Mouse (Mus musculus) intestine, embryonic 16.5 days (tissue): ENCODE measurements around the gene Uck1. TPM values are rescaled to one million over a fixed set of nuclear protein-coding genes. Genes with fewer than 3 reads are reported as not detected.

Source experiments
- ATAC-seq: fragments of 200-750 bp; cut with Nextera tagmentation; 2 replicates; pipeline ENCODE4 v1.8.0; 2017; ENCODE audit warnings: moderate TSS enrichment, moderate library complexity
- H3K27ac ChIP-seq: fragments of 300-500 bp; sonication (generic); 2 replicates; pipeline ENCODE4 v1.5.1; 2014; ENCODE audit warnings: mild to moderate bottlenecking, low read length
- H3K27me3 ChIP-seq: fragments of 300-500 bp; sonication (generic); replicated peaks from 2 replicates; pipeline ENCODE4 v1.6.1; 2014; ENCODE audit warnings: low read length, control low read depth, mixed read lengths; ENCODE audit not compliant: control insufficient read depth, insufficient read depth
- H3K36me3 ChIP-seq: fragments of 300-500 bp; sonication (generic); 2 replicates; pipeline ENCODE4 v1.6.1; 2014; ENCODE audit warnings: low read length, control low read depth; ENCODE audit not compliant: control insufficient read depth, insufficient read depth
- H3K4me1 ChIP-seq: fragments of 300-500 bp; sonication (generic); 2 replicates; pipeline ENCODE4 v1.6.1; 2014; ENCODE audit warnings: low read length, control low read depth, mixed read lengths; ENCODE audit not compliant: control insufficient read depth, insufficient read depth
- H3K4me2 ChIP-seq: fragments of 300-500 bp; sonication (generic); 2 replicates; pipeline ENCODE4 v1.6.1; 2014; ENCODE audit warnings: low read depth, low read length, control low read depth
- H3K4me3 ChIP-seq: fragments of 300-500 bp; sonication (generic); 2 replicates; pipeline ENCODE4 v1.5.1; 2014; ENCODE audit warnings: mild to moderate bottlenecking, low read length
- H3K9ac ChIP-seq: fragments of 300-500 bp; sonication (generic); 2 replicates; pipeline ENCODE4 v1.6.1; 2014; ENCODE audit warnings: low read depth, low read length
- H3K9me3 ChIP-seq: fragments of 300-500 bp; sonication (generic); 2 replicates; pipeline ENCODE4 v1.6.1; 2016; ENCODE audit warnings: low read length, control low read depth; ENCODE audit not compliant: control insufficient read depth
- WGBS: fragments of 180-500 bp; shearing (Covaris S2); extraction: QIAGEN DNeasy Blood & Tissue Kit; methylation state at CpG from one replicate; pipeline ENCODE4 v1.1.7; 2014; 5-methylcytosine and 5-hydroxymethylcytosine counted together
- polyA plus RNA-seq: library from polyadenylated mRNA; unstranded; fragments of >200 nt; fragmentation: Nextera tagmentation; extraction: Ambion mirVana; gene quantifications from 2 replicates; pipeline ENCODE4 v1.2.1, GENCODE M21; 2015

Gene Uck1
- polyA plus RNA-seq, 1 experiment from 2014 or later: 74.4 TPM

GRCm38 (mm10) chr2:32282727-32283126 is 22.8 kb upstream of the Uck1 start:
- Histone ChIP-seq H3K9me3 (no peaks in the 10 kb centered on the region), H3K4me3 (no peak overlapping the region), H3K9ac (no peak overlapping the region), H3K4me2 (no peak overlapping the region), H3K4me1 (peaks cover 7% of the 10 kb centered on the region), H3K27ac (no peak overlapping the region), H3K36me3 (peaks cover 13% of the 10 kb centered on the region), H3K27me3 (no peaks in the 10 kb centered on the region)
- 93% methylated on average over 1 of the region's 1 CpGs for WGBS
- ATAC-seq: peak; percentile 44; the same call in 1 of the 2 replicates

- WGBS: 92% methylated on average over 2 of the region's 2 CpGs
Measured at GRCm38 (mm10) chr2:32282289-32282688, 22.3 kb upstream of the Uck1 start.

GRCm38 (mm10) chr2:32275823-32276222 is 15.9 kb upstream of the Uck1 start:
- no peaks in the 10 kb centered on the region for H3K4me1 ChIP-seq
- no peaks in the 10 kb centered on the region for H3K27me3 ChIP-seq
- H3K9ac ChIP-seq: no peak overlapping the region
- ATAC-seq: no peak
- H3K9me3 ChIP-seq: no peaks in the 10 kb centered on the region
- 65% methylated on average over 3 of the region's 3 CpGs for WGBS
- peaks cover 10% of the 10 kb centered on the region; the same call in 1 of the 2 replicates for H3K36me3 ChIP-seq
- no peak overlapping the region for H3K4me3 ChIP-seq
- no peak overlapping the region for H3K4me2 ChIP-seq
- no peak overlapping the region for H3K27ac ChIP-seq

More at GRCm38 (mm10) chr2:32282289-32282688, 22.3 kb upstream of the Uck1 start:
- Histone ChIP-seq H3K27ac (no peak overlapping the region), H3K4me1 (peaks cover 7% of the 10 kb centered on the region), H3K27me3 (no peaks in the 10 kb centered on the region), H3K9ac (no peak overlapping the region), H3K9me3 (no peaks in the 10 kb centered on the region), H3K4me3 (no peak overlapping the region), H3K36me3 (peaks cover 13% of the 10 kb centered on the region), H3K4me2 (no peak overlapping the region)
- ATAC-seq: no peak

- Histone ChIP-seq H3K36me3 (peaks cover 14% of the 10 kb centered on the region; the same call in 1 of the 2 replicates), H3K4me2 (no peak overlapping the region), H3K27ac (no peak overlapping the region), H3K4me3 (no peak overlapping the region; the same call in 1 of the 2 replicates), H3K27me3 (no peaks in the 10 kb centered on the region), H3K9me3 (no peaks in the 10 kb centered on the region), H3K9ac (no peak overlapping the region), H3K4me1 (peaks cover 15% of the 10 kb centered on the region)
- ATAC-seq: peak; percentile 11; the same call in 1 of the 2 replicates
- 43% methylated on average over 4 of the region's 4 CpGs for WGBS
Measured at GRCm38 (mm10) chr2:32260635-32261034, 676 bp upstream of the Uck1 start.

GRCm38 (mm10) chr2:32258887-32259533 is 949 bp downstream of the Uck1 start:
- Histone ChIP-seq H3K4me1 (peaks cover 15% of the 10 kb centered on the region), H3K27me3 (no peaks in the 10 kb centered on the region), H3K9me3 (no peaks in the 10 kb centered on the region), H3K4me3 (peak overlapping the region; percentile 84), H3K27ac (peak overlapping the region; percentile 77), H3K36me3 (peaks cover 14% of the 10 kb centered on the region; the same call in 1 of the 2 replicates), H3K9ac (peak overlapping the region; percentile 77), H3K4me2 (peak overlapping the region; percentile 87)
- WGBS: 47% methylated on average over 6 of the region's 6 CpGs
- peak; percentile 68 for ATAC-seq

GRCm38 (mm10) chr2:32256273-32256672 is 3.7 kb downstream of the Uck1 start:
- Histone ChIP-seq H3K4me3 (no peak overlapping the region), H3K4me2 (no peak overlapping the region), H3K4me1 (peaks cover 15% of the 10 kb centered on the region), H3K9ac (no peak overlapping the region), H3K9me3 (no peaks in the 10 kb centered on the region), H3K36me3 (peaks cover 29% of the 10 kb centered on the region), H3K27me3 (no peaks in the 10 kb centered on the region), H3K27ac (no peak overlapping the region)
- ATAC-seq: no peak
- 83% methylated on average over 11 of the region's 11 CpGs for WGBS

- H3K4me3 ChIP-seq: no peak overlapping the region
- peaks cover 11% of the 10 kb centered on the region; the same call in 1 of the 2 replicates for H3K4me1 ChIP-seq
- no peaks in the 10 kb centered on the region for H3K27me3 ChIP-seq
- H3K4me2 ChIP-seq: no peak overlapping the region
- no peaks in the 10 kb centered on the region for H3K9me3 ChIP-seq
- 72% methylated on average over 5 of the region's 5 CpGs for WGBS
- no peak for ATAC-seq
- H3K9ac ChIP-seq: no peak overlapping the region
- H3K36me3 ChIP-seq: peaks cover 29% of the 10 kb centered on the region
- no peak overlapping the region for H3K27ac ChIP-seq
Measured at GRCm38 (mm10) chr2:32254563-32254962, 5.4 kb downstream of the Uck1 start.

GRCm38 (mm10) chr2:32253352-32253751 is 6.6 kb downstream of the Uck1 start:
- Histone ChIP-seq H3K9me3 (no peaks in the 10 kb centered on the region), H3K4me3 (no peak overlapping the region), H3K36me3 (peaks cover 29% of the 10 kb centered on the region), H3K27ac (no peak overlapping the region), H3K4me2 (no peak overlapping the region), H3K27me3 (no peaks in the 10 kb centered on the region), H3K4me1 (0 out of 2 replicates have a peak, but pooled peaks cover 2% of the 10 kb centered on the region), H3K9ac (no peak overlapping the region)
- 79% methylated on average over 1 of the region's 1 CpGs for WGBS
- ATAC-seq: no peak

- H3K36me3 ChIP-seq: peaks cover 25% of the 10 kb centered on the region
- H3K4me2 ChIP-seq: no peak overlapping the region
- H3K9me3 ChIP-seq: no peaks in the 10 kb centered on the region
- H3K4me3 ChIP-seq: no peak overlapping the region
- H3K4me1 ChIP-seq: no peaks in the 10 kb centered on the region
- H3K27me3 ChIP-seq: no peaks in the 10 kb centered on the region
- H3K27ac ChIP-seq: no peak overlapping the region
- no peak for ATAC-seq
- 88% methylated on average over 5 of the region's 5 CpGs for WGBS
- H3K9ac ChIP-seq: no peak overlapping the region
Measured at GRCm38 (mm10) chr2:32252658-32253057, 7.3 kb downstream of the Uck1 start.
